Mouse (Mus musculus) cerebellum, postnatal 4 days (tissue): Measurements from ENCODE around the gene Gm28778.
"Not testable (repeated sequence)": the region's sequence is repeated elsewhere in the genome, so short reads cannot be mapped to it uniquely, and the experiment has no call there.

Experiments used
- DNase-seq, 2 experiments: peaks; one replicate each; pipeline ENCODE4 v3.0.0; 2022; ENCODE audit warnings: low spot score in 2 of 2, mixed read lengths in 1 of 2

Gm28778 gene

GRCm38 (mm10) chr1:53296581-53297383, at the start of gene Gm28778, which contains the start of the genes Pms1 and Ormdl1:
TSS of gene Gm28778 (plus strand) at chr1:53297111.
TSS of gene Pms1 (minus strand) at chr1:53297018.
TSS of gene Ormdl1 (plus strand) at chr1:53297095.
- peak; percentile 86 to 96 for DNase-seq

DNA sequence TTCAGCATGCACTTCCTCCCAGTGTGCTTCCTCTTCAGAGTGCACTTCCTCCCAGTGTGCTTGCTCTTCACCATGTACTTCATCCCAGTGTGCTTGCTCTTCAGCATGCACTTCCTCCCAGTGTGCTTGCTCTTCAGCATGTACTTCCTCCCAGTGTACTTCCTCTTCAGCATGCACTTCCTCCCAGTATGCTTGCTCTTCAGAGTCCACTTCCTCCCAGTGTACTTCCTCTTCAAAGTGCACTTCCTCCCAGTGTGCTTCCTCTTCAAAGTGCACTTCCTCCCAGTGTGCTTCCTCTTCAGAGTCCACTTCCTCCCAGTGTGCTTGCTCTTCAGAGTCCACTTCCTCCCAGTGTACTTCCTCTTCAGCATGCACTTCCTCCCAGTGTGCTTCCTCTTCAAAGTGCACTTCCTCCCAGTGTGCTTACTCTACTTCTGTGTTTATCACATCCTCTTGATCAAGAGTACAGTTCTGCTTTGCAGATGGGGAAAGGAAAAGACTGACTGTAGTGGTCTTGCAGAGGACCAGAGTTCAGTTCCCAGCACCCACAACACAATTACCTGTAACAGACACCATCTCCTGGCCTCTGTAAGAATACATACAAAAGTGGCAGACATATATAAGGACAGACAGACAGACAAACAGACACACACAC, 31.8 kb upstream of the Gm28778 start:
- DNase-seq = not testable (repeated sequence)

DNA sequence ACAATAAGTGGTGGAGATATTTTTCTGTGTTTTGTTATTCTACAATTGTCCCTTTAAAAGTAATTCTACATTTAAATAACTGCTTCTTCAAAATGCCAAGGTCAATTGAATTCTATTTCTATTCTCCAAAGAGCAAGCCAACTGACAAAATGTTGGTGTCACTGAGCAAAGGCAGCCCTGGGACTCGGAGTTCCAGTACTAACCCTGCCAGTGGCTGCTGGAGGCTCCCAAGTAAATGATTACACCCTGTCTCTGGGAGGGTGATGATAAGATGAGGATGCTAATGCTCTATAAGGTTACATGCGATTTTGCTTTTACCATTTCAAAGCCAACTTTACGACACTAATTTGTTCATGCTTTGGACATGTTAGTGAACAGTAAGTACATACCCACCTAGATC, 27.0 kb upstream of the Gm28778 start:
- no peak for DNase-seq

DNA sequence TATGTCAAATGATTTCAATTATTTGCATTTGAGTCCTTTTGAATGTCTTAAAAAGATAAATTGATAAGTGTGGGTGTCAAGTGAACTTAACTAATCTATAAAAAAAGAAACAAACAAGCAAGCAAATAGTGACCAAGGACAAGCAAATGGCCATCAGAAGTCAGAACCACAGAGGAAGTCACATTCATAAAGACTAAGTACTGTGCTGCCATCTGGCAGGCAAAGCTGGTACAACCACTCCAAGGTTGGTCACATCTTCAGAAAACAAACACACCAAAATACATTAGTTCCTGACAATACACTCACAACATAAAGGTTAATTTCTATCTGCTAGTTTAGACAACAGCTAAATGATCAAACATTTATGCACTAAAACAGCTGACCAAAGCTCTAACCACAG, 24.3 kb upstream of the Gm28778 start:
- peak in 1 of 2 experiments; percentile 43 for DNase-seq

DNA sequence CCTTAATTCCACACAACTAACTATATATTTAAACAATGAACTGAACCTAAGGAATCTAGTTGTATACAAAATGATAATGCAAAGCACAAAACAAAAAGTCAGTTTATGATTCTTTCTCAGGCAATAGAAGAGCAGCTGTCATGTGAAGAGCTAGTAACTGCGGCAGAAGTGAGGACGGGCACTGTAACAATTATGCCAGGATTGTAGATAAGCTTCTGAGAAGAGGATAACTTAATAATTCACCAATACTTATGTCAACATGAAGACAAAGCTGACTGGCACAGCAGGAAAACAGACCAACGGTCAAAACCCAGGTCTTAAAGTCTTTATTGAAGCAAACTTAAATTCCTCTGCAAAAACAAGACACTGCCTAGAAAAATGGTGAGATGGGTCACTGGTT, 5.7 kb upstream of the Gm28778 start:
- DNase-seq = no peak

DNA sequence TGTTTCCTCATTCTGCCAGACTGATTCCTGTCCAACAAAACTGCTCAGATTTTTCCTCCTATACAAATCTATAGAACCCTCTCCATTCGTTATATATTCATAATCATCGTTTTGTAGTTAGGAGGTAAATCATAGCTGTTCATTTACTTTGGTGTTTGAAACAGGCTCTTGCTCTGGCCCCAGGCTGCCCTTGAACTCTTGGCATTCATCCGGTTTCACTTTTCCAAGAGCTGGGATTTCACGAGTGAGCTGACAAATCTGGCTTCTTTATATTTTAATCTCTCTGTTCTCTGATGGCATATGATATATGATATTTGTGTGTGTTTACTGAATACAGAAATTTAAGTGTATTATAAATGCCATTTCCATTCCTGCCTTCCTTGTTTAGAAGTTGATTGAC, 3.6 kb downstream of the Gm28778 start:
- DNase-seq = no peak

DNA sequence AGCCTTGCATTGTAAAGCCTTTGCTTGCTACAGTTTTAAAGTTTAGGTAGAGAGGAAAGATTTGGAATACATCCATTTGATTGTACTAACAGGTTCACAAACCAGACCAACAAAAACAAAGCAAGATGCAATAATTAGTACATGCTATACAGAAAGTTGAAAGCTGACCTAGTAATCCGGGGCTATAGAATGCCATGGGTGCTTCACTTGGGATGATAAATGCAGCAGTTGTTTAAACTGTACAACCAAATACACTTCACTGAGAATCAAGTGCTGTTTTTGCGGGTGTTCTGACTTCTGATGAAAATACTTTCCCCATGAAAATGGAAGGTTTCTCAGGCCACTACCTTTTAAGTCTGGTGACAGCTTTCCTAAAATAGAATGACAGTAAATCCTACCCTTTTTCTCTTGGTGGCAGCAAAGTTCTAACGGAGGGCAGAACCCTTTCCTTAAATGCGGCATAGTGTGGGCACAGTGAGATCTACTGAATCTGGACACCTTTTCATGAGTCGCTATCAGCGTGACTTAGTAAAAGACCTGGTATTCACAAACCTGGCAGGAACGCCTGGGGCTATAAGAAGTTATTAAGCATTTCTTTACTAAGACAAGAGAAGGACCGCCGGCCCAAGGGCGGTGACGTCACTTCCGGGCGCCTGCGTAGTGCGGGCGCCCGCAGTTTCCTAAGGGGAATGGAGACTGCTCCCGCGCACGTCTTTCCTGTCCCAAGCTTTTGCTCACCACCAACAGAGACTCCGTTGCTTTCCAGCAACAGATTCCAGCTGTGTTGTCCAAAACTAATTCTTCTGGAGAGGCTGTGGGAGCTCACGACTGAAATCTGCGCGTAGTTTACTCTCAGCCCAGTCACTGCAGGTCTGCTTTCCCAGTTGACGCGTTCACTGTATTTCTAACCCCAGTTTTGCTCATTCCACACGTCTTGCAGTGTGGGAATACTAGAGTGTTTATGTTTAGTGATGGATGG, 16.4 kb downstream of the Gm28778 start, which contains the start of gene Osgepl1:
Gene Osgepl1, plus strand, starts transcription at position 636 of the 979 bp plus-strand sequence.
- peak; percentile 51 to 82 for DNase-seq

- DNase-seq = no peak
These were observed 24.9 kb downstream of the Gm28778 start for GRCm38 (mm10) chr1:53321662-53322344.

GRCm38 (mm10) chr1:53323254-53323653, 26.3 kb downstream of the Gm28778 start:
- no peak for DNase-seq

- no peak for DNase-seq
These were observed 27.4 kb downstream of the Gm28778 start for GRCm38 (mm10) chr1:53324277-53324676.

GRCm38 (mm10) chr1:53324827-53325494, 28.1 kb downstream of the Gm28778 start:
- no peak for DNase-seq

- DNase-seq = not testable (repeated sequence)
These were observed 36.6 kb downstream of the Gm28778 start for GRCm38 (mm10) chr1:53333527-53333926.

DNA sequence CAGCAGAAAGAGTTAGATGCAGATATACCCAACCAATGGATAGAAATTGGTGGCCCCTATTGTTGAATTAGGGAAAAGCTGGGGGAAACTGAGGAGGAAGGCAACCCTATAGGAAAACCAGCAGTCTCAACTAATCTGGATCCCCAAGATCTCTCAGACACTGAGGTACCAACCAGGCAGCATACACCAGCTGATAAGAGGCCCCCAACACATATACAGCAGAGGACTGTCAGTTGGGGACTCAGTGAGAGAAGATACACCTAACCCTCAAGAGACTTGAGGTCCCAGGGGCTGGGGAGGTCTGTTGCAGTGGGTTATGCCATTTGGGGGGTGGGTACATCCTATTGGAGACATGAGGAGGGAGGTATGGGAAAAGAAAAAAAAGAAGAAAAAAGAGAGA, 38.6 kb downstream of the Gm28778 start:
- no peak for DNase-seq

- DNase-seq = not testable (repeated sequence)
These were observed 40.5 kb downstream of the Gm28778 start for GRCm38 (mm10) chr1:53337403-53337802.

DNA sequence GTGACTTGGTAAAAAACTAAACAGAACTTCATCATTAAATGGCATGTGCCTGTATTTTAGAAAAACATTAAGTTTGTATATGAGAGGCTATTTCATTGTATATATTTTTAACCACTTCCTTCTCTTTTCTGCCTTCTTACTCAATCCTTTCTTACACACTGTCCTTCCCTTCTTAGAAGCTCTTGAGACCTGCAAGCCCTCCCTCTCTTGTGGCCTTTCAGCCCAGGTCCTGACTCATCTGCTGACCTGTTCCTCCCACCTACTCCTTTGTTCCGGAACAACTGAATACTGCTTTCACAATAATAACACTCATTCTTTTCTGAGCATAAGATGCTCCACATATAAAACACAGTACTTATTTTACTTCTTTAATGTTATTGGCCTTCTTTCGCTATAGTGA, 44.2 kb downstream of the Gm28778 start:
- no peak for DNase-seq

DNA sequence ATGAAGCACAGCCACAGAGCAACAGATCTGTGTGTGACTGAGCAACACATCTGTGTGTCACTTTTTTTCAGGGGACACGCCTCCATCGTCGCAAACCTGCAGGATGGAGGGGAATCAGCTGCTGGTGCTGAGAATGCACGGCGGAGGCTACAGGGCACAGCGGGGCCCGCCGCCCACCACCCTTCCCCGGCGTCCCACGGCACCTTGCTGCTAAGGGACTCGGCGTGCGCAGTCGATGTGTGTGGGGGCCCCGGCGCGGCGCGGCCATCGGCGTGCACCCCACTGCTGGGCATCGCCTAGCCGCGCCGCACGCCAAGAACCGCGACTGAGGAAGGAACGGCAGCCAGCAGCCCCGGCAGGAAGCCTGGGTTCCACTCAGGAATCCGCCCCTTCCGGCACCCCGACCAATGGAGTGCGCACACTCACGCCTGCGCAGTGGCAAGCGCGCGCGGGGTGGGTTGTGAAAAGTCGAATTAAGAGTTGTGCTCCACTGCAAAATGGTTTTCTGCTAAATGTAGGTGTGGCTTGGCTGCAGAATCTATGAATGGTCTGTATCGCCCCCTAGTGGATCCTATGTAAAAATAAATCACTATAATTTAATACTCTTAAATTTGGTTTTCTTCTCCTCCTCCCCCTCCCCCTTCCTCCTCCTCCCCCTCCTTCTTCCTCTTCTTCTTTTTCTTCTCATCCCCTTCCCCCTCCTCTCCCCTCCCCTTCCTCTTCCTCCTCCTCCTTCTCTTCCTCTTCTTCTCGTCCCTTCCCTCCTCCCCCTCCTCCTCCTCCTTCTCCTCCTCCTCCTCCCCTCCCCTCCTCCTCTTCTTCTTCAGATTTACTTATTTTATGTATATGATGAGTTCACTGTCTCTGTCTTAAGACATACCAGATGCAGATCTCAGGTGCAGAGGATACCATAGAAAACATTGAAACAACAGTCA, 55.7 kb downstream of the Gm28778 start, which contains the start of the genes Asdurf, Gm28551 and Asnsd1:
Gene Asdurf, minus strand, starts transcription at position 293 of the 935 bp plus-strand sequence.
Gene Gm28551, minus strand, starts transcription at position 341 of the 935 bp plus-strand sequence.
Gene Asnsd1, minus strand, starts transcription at position 426 of the 935 bp plus-strand sequence.
- peak; percentile 93 to 97 for DNase-seq

- DNase-seq = no peak
These were observed 62.1 kb downstream of the Gm28778 start for GRCm38 (mm10) chr1:53358988-53359387.
